In genomic region chr17:47628851-47629676, GRCm38 (mm10) we compare ENCODE assay signal across 1 mouse cellular context.
A peak's percentile ranks its signal among the peaks of the same experiment; 100 is the strongest.
TF ChIP-seq lines count a peak whose summit lies in the region.

No protein-coding gene starts in this region.

TF ChIP-seq in myocyte, 11 proteins besides CTCF, POLR2A, EP300 and RAD21:
- TF ChIP-seq MAX (IDR thresholded peaks at IDR 0.05; ENCODE audit: low read depth), result no peak
- TF ChIP-seq MYOD1 (IDR thresholded peaks at IDR 0.05; ENCODE audit: control insufficient read depth in 1 of 3, insufficient read length in 2 of 3, low read depth in 2 of 3), result peak in 2 of 3 experiments; percentile 35 to 60
- no peak for TF ChIP-seq SRF (IDR thresholded peaks at IDR 0.05; ENCODE audit: control insufficient read depth, insufficient read length, low read depth)
- TF ChIP-seq MYOG (IDR thresholded peaks at IDR 0.05; ENCODE audit: control insufficient read depth in 1 of 3, insufficient read depth in 1 of 3, insufficient read length in 2 of 3, low read depth in 2 of 3), result peak in 1 of 3 experiments; percentile 42
- no peak for TF ChIP-seq USF1 (IDR thresholded peaks at IDR 0.05; ENCODE audit: low read depth)
- no peak for TF ChIP-seq REST (IDR thresholded peaks at IDR 0.05; ENCODE audit: insufficient read depth, insufficient read length)
- TF ChIP-seq E2F4 (IDR thresholded peaks at IDR 0.05; ENCODE audit: insufficient read depth), result no peak
- peak; percentile 16 for TF ChIP-seq TCF12 (IDR thresholded peaks at IDR 0.05; ENCODE audit: insufficient read depth, poor library complexity, severe bottlenecking)
- TF ChIP-seq TCF3 (IDR thresholded peaks at IDR 0.05; ENCODE audit: insufficient read length, low read depth), result no peak
- TF ChIP-seq POLR2AphosphoS2 (IDR thresholded peaks at IDR 0.05; ENCODE audit: insufficient read length, low read depth), result peak; percentile 76
- peak; percentile 57; the same call in 1 of the 2 replicates for TF ChIP-seq CEBPB (IDR thresholded peaks at IDR 0.05; ENCODE audit: insufficient read depth, poor library complexity, severe bottlenecking)
